Mouse (Mus musculus): ENCODE results near the gene Duox2. TPM values are rescaled to one million over a fixed set of nuclear protein-coding genes. Genes with fewer than 3 reads are reported as not detected.

Gene Duox2
- total RNA-seq, 2 experiments from 2014 or later = not detected

GRCm38 (mm10) chr2:122315372-122315771 is 17.1 kb upstream of the Duox2 start, which contains the start of gene Duox1:
TSS of gene Duox1 (plus strand) at chr2:122315672.
- TF ChIP-seq CTCF (IDR thresholded peaks at IDR 0.05) = no peak
- Histone ChIP-seq H3K4me3 (no peak within 1 kb of the TSS), H3K27ac (no peak within 1 kb of the TSS)
- DNase-seq (ENCODE audit: extremely low spot score in 1 of 2, low spot score in 2 of 2) = no peak
- intact Hi-C loops (cut with DNase I) = no loop called here

DNA sequence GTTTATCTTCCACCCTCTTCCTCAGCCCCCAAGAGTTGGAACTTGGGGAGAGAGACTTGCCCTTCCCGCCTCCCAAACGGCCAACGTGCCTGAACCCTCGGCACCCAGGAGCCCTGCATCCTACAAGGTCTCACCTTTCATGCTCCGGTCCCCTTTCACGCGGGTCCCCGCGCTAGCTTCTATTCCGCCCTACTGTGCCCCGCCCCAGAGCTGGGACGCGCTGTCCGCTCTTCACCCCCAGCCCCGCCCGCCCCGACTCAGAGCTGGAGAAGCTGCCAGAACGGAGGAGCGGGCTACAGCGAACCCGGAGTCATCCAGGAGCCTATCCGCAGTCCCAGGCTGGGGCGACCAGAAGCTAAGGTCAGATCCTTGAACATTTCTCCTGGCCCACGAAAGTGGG is 15.3 kb upstream of the Duox2 start, which contains the start of gene Duoxa1:
Gene Duoxa1 (minus strand): TSS at position 195 of the 400 bp plus-strand sequence.
- intact Hi-C loops (cut with DNase I) = no loop called here
- no peak for TF ChIP-seq CTCF (IDR thresholded peaks at IDR 0.05)
- H3K27ac ChIP-seq = no peak within 1 kb of the TSS
- no peak for DNase-seq (ENCODE audit: extremely low spot score in 1 of 2, low spot score in 2 of 2)
- H3K4me3 ChIP-seq = no peak within 1 kb of the TSS

DNA sequence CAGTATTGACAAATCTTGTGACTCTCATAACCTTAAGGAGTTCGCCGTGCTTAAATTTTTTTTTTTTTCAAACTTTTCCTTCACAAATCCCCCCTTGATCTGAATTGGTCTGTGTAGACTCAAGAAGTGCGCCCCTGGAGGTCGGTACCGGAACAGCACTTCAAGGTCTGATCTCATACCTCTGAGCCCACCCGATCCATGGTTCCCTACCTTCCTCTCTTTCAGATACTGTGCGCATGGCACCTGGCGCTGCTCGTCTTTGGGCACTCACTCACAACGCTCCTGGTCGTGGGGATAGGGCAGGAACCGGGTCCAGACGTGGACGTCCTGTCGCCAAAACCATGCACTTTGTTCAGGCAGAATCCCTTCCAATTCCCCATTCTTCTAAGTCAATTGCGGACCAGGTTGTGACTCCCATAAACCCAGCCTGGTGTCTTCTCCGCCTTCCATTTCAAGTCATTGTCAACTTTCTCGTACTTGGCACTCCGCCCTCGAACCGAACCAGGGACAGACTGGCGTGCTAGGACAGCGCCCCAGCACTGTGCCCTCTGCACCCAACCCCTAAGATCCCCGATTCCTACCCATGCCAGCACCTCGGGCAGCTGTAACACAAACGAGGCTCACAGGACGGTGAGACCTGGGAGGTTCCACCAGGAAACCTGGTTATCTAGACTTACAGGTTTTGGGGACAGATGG is 14.6 kb upstream of the Duox2 start:
- no peak overlapping the region for H3K4me3 ChIP-seq
- intact Hi-C loops (cut with DNase I) = no loop called here
- H3K27ac ChIP-seq = no peak overlapping the region
- peak; percentile 81 for TF ChIP-seq CTCF (IDR thresholded peaks at IDR 0.05)
- peak; percentile 25 to 54 for DNase-seq (ENCODE audit: extremely low spot score in 1 of 2, low spot score in 2 of 2)

- TF ChIP-seq CTCF (IDR thresholded peaks at IDR 0.05) = no peak
- DNase-seq (ENCODE audit: extremely low spot score in 1 of 2, low spot score in 2 of 2) = no peak
- intact Hi-C loops (cut with DNase I) = no loop called here
- H3K4me3 ChIP-seq = no peak overlapping the region
- no peak overlapping the region for H3K27ac ChIP-seq
Observed at GRCm38 (mm10) chr2:122311561-122311960, 13.3 kb upstream of the Duox2 start.

GRCm38 (mm10) chr2:122309647-122310046 is 11.4 kb upstream of the Duox2 start:
- intact Hi-C loops (cut with DNase I) = no loop called here
- DNase-seq (ENCODE audit: extremely low spot score in 1 of 2, low spot score in 2 of 2) = no peak
- TF ChIP-seq CTCF (IDR thresholded peaks at IDR 0.05) = peak; percentile 27
- Histone ChIP-seq H3K27ac (no peak overlapping the region), H3K4me3 (no peak overlapping the region)

DNA sequence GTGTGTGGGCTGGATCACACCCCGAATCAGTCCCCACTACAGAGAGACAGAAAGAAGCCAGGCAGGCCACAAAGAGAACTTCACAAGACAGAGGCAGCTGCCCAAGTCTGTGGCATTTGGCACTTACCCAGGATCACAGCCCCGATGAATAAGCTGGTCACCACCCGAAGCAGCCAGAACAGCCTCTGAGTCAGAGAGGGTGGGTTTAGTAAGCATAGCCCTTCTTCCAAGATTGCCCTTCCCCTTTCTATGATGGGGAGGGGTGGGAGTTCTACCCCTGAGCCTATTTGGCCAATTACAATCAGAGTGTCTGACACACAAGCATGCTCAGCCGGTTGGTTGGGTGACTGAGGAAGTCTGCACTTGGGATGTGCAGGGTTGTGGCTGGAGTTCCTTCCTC is 7.9 kb upstream of the Duox2 start:
- no peak overlapping the region for H3K4me3 ChIP-seq

DNA sequence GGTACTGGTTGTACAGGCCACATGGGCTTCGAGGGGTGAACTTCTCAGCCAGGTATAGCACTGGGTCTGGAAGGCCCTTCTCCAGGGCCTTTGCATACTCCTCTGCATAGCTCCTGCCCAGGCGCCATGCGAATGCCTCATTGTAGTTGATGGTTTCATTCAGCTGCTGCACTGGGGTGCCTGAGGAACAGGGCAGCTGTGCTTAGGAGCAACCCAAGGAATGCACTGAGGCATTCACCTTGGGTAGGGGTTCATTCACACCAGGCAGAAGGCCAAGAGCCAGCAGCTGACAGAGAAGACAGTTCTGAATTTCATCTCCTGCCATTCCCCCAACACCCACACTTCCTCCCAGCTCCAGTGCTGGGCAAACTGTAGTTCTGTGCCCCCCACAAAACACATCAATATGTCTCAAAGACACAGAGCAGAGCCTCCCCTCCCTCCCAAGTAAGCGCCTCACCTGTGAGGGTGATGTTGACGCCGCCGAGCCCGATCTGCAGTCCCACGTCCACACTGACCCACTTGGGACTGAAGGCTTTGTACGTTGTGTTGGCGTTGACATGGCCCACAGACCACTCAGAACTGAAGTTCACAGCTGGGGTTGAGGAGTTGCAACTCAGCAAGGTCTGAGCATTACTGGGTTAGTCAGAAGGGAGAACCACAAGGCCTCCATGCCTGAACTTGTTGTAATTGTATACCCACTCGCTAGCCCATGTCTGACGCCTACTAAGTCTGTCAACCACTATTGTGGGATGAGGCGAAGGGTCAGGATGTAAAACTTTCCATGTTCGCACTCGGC is 7.0 kb upstream of the Duox2 start:
- no peak for TF ChIP-seq CTCF (IDR thresholded peaks at IDR 0.05)
- no peak for DNase-seq (ENCODE audit: extremely low spot score in 1 of 2, low spot score in 2 of 2)
- no peak overlapping the region for H3K4me3 ChIP-seq
- no peak overlapping the region for H3K27ac ChIP-seq
- intact Hi-C loops (cut with DNase I) = no loop called here

More for the DNA sequence above, 7.9 kb upstream of the Duox2 start:
- H3K27ac ChIP-seq = no peak overlapping the region
- DNase-seq (ENCODE audit: extremely low spot score in 1 of 2, low spot score in 2 of 2) = no peak
- TF ChIP-seq CTCF (IDR thresholded peaks at IDR 0.05) = no peak
- intact Hi-C loops (cut with DNase I) = no loop called here

- intact Hi-C loops (cut with DNase I) = loop anchor here (5.0 kb wide), 3 partner anchors 57 to 232 kb away; no protein-coding TSS in a partner anchor
- DNase-seq (ENCODE audit: extremely low spot score in 1 of 2, low spot score in 2 of 2) = no peak
- no peak overlapping the region for H3K4me3 ChIP-seq
- H3K27ac ChIP-seq = no peak overlapping the region
- TF ChIP-seq CTCF (IDR thresholded peaks at IDR 0.05) = no peak
Observed at GRCm38 (mm10) chr2:122304544-122304943, 6.3 kb upstream of the Duox2 start.

DNA sequence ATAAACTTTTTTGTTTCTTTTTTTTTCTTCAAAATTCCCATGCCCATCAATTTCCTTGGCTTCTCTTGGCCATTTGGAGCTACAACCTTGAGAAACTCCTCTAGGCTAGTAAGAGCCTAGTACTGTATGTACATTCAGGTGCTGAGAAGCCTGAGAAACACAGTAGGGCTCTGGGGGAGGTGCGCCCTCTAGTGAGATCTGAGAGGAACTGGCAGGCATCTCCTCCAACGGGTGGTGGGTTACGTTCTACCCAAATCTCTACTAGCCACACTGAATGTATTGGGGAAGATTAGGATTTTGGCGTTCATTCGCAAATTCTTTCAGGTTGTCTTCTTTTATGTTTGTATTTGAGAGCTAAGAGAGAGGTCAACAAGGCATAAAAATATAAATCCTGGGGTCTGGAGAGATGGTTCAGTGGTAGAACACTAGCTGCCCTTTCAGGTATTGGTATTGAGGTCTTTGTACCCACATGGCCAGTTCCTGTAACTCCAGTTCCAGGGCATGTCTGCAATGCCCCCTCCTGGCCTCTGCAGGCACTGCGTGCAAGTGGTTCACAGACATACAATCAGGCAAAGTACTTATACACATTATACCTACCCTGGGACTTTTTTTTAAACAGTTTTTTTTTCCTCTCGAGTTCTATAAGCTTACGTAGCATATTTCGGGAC is 4.5 kb upstream of the Duox2 start:
- H3K27ac ChIP-seq = no peak overlapping the region
- no peak overlapping the region for H3K4me3 ChIP-seq
- peak; percentile 45 to 54 for DNase-seq (ENCODE audit: extremely low spot score in 1 of 2, low spot score in 2 of 2)
- TF ChIP-seq CTCF (IDR thresholded peaks at IDR 0.05) = peak; percentile 75
- intact Hi-C loops (cut with DNase I) = loop anchor here (5.0 kb wide), 3 partner anchors 55 to 230 kb away; no protein-coding TSS in a partner anchor

DNA sequence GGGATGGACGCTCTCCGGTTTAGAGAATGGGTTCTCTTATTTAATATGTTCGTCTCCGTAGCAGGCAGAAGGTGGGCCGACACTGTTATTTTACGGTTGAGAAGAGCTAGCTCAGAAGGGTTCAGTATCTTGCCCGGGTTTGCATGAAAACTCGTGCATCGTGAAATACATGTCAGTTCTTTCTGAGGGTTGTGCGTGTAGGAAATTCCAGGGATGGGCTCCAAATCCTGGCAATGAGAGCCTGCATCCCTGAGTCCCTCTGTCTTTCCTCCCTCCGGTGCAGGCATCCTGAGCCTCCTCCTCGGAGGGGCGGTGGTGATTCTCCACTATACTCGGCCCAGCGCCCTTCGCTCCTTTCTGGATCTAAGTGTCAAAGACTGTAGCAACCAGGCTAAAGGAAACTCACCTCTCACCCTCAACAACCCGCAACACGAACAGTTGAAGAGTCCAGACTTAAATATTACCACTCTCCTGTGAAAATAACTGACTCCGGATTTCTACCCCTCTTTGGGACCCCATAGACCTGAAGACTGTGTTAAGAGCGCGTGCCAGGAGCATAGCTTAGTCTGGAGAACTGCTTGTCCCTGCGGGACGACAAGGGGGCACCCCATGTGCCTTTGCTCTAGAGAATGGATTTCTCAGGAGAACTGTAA is 3.8 kb upstream of the Duox2 start:
- DNase-seq (ENCODE audit: extremely low spot score in 1 of 2, low spot score in 2 of 2) = no peak
- intact Hi-C loops (cut with DNase I) = loop anchor here (5.0 kb wide), 3 partner anchors 55 to 230 kb away; no protein-coding TSS in a partner anchor
- TF ChIP-seq CTCF (IDR thresholded peaks at IDR 0.05) = no peak
- peak overlapping the region; percentile 25 for H3K4me3 ChIP-seq
- no peak overlapping the region for H3K27ac ChIP-seq
